Mouse (Mus musculus) olfactory bulb, adult 2 months (tissue): ENCODE measurements around the gene Sult1a1.

Experiments used
- CTCF ChIP-seq: fragments of 200-500 bp; IDR thresholded peaks from 2 replicates; pipeline ENCODE4 v1.5.1; 2012; ENCODE audit warnings: low read depth, mild to moderate bottlenecking, low read length, moderate library complexity; ENCODE audit not compliant: insufficient read depth
- POLR2A ChIP-seq: fragments of 200-500 bp; IDR thresholded peaks from 2 replicates; pipeline ENCODE4 v1.6.1; 2012; ENCODE audit warnings: mild to moderate bottlenecking, low read depth, low read length, moderate library complexity; ENCODE audit not compliant: insufficient read depth

- TF ChIP-seq POLR2A (no peak), CTCF (no peak)
Observed at GRCm38 (mm10) chr7:126670152-126670551, 6.1 kb downstream of the Sult1a1 start.
